Mouse (Mus musculus): ENCODE data around the gene C130026I21Rik. TPM values are rescaled to one million over a fixed set of nuclear protein-coding genes. Genes with fewer than 3 reads are reported as not detected.
"Not testable (repeated sequence)": the region's sequence is repeated elsewhere in the genome, so short reads cannot be mapped to it uniquely, and the experiment has no call there.

Gene C130026I21Rik
- polyA plus RNA-seq, 1 experiment from 2014 or later: 0.35 TPM

DNA sequence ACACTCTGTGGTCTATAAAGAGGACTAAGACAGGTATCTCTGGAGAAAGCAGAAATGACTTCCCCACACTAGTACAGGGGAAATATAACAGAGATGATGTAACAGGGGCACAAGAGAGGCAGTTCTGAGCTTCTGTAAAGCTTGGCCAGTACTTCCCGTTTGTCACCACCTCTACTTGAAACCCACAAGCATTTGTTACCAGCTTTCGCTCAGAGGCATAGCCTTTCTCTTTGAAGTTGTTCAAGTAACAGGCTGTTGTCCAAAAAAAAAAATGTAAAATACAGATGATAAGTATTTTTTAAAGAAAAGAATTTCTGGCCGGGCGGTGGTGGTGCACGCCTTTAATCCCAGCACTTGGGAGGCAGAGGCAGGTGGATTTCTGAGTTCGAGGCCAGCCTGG, 236.8 kb downstream of the C130026I21Rik start:
- not testable (repeated sequence) for H3K4me2 ChIP-seq (ENCODE audit: low read depth, low read length); H3K9ac ChIP-seq (ENCODE audit: low read depth, low read length); H3K9me3 ChIP-seq (ENCODE audit: control insufficient read depth, low read length); H3K4me3 ChIP-seq (ENCODE audit: low read depth, low read length); ATAC-seq (ENCODE audit: low read depth); H3K4me1 ChIP-seq (ENCODE audit: control insufficient read depth, insufficient read depth, low read length); H3K27ac ChIP-seq (replicated peaks; ENCODE audit: low read depth, low read length); H3K27me3 ChIP-seq (replicated peaks; ENCODE audit: control insufficient read depth, insufficient read depth, low read length); DNase-seq (ENCODE audit: low spot score); H3K36me3 ChIP-seq (ENCODE audit: control insufficient read depth, insufficient read depth, low read length)
- WGBS: 95% methylated on average over 5 of the region's 6 CpGs

DNA sequence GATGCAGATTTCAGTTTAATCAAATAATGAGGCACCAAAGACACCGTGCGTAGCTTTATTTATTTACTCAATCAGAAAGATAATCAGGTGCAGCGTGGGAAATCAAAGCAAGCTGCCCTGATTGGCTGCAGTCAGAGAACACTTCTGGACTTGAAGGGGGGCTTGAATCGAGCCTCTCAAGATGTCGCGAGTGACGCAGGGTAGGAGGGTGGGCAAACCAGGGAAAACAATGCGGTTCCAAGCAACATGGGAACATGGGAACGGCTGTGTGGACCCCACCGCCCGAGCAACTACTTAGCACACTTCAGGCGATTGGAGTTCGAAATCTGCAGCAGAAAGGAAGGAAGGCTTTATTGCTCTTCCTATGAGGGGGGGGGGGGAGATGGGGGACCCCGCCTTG, 240.2 kb downstream of the C130026I21Rik start:
- WGBS: 65% methylated on average over 6 of the region's 14 CpGs
- not testable (repeated sequence) for ATAC-seq (ENCODE audit: low read depth); H3K9me3 ChIP-seq (ENCODE audit: control insufficient read depth, low read length); H3K9ac ChIP-seq (ENCODE audit: low read depth, low read length); H3K4me1 ChIP-seq (ENCODE audit: control insufficient read depth, insufficient read depth, low read length); H3K4me3 ChIP-seq (ENCODE audit: low read depth, low read length); H3K27ac ChIP-seq (replicated peaks; ENCODE audit: low read depth, low read length); DNase-seq (ENCODE audit: low spot score); H3K36me3 ChIP-seq (ENCODE audit: control insufficient read depth, insufficient read depth, low read length); H3K4me2 ChIP-seq (ENCODE audit: low read depth, low read length); H3K27me3 ChIP-seq (replicated peaks; ENCODE audit: control insufficient read depth, insufficient read depth, low read length)

DNA sequence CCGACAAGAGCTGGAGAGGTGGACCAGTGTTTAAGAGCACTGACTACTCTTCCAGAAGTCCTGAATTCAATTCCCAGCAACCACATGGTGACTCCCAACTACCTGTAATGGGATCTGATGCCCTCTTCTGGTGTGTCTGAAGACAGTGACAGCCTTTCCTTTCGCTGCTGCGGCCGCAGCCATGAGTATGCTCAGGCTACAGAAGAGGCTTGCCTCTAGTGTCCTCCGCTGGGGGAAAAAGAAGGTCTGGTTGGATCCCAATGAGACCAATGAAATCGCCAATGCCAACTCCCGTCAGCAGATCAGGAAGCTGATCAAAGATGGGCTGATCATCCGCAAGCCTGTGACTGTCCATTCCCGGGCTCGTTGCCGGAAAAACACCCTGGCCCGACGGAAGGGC, 258.4 kb downstream of the C130026I21Rik start:
- not testable (repeated sequence) for H3K4me3 ChIP-seq (ENCODE audit: low read depth, low read length); H3K36me3 ChIP-seq (ENCODE audit: control insufficient read depth, insufficient read depth, low read length); ATAC-seq (ENCODE audit: low read depth); H3K9me3 ChIP-seq (ENCODE audit: control insufficient read depth, low read length); H3K27ac ChIP-seq (replicated peaks; ENCODE audit: low read depth, low read length); H3K4me1 ChIP-seq (ENCODE audit: control insufficient read depth, insufficient read depth, low read length); H3K27me3 ChIP-seq (replicated peaks; ENCODE audit: control insufficient read depth, insufficient read depth, low read length); H3K4me2 ChIP-seq (ENCODE audit: low read depth, low read length); DNase-seq (ENCODE audit: low spot score); H3K9ac ChIP-seq (ENCODE audit: low read depth, low read length)
- 97% methylated on average over 12 of the region's 13 CpGs for WGBS

DNA sequence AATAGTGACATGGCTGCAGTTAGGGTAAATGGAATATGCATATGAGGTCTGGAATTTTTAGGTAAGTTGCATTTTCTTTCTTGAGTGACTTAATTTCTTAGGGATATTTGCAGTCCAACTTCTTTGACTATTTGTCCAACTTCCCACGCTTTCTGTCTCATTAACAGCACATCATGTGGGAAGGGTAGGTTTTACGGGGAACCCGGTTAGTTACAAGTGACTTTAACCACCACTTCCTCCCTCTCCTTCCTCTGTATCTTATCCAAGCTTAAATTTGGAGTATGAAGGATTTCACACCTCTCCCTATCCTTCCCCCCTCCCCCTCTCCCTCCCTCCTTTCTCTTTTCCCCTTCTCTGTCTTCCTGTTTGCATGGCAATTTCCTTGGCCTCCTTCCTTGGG, 259.4 kb downstream of the C130026I21Rik start:
- not testable (repeated sequence) for DNase-seq (ENCODE audit: low spot score); H3K36me3 ChIP-seq (ENCODE audit: control insufficient read depth, insufficient read depth, low read length); H3K4me1 ChIP-seq (ENCODE audit: control insufficient read depth, insufficient read depth, low read length); H3K27me3 ChIP-seq (replicated peaks; ENCODE audit: control insufficient read depth, insufficient read depth, low read length); H3K9me3 ChIP-seq (ENCODE audit: control insufficient read depth, low read length); H3K9ac ChIP-seq (ENCODE audit: low read depth, low read length); H3K4me2 ChIP-seq (ENCODE audit: low read depth, low read length); H3K27ac ChIP-seq (replicated peaks; ENCODE audit: low read depth, low read length); ATAC-seq (ENCODE audit: low read depth); H3K4me3 ChIP-seq (ENCODE audit: low read depth, low read length)
- WGBS: 76% methylated on average over 3 of the region's 3 CpGs

DNA sequence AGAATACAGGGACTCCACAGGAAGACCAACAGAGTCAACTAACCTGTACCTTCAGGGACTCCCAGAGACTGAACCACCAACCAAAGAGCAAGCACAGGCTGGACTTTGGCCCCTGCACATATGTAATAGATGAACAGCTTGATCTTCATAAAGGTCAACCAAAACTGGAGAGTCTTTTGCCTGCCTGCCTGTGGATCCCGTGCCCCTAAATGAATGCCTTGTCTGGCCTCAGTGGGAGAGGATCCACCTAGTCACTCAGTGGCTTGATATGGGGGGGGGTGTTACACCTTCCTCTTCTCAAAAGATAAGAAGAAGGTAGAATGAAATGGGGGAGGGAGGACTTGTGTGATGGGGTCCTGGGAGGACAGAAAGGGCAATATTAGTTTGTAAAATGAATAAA, 262.6 kb downstream of the C130026I21Rik start:
- H3K36me3 ChIP-seq (ENCODE audit: control insufficient read depth, insufficient read depth, low read length); H3K4me1 ChIP-seq (ENCODE audit: control insufficient read depth, insufficient read depth, low read length); DNase-seq (ENCODE audit: low spot score); H3K9me3 ChIP-seq (ENCODE audit: control insufficient read depth, low read length); H3K4me2 ChIP-seq (ENCODE audit: low read depth, low read length); H3K27ac ChIP-seq (replicated peaks; ENCODE audit: low read depth, low read length); H3K27me3 ChIP-seq (replicated peaks; ENCODE audit: control insufficient read depth, insufficient read depth, low read length); ATAC-seq (ENCODE audit: low read depth); H3K9ac ChIP-seq (ENCODE audit: low read depth, low read length); H3K4me3 ChIP-seq (ENCODE audit: low read depth, low read length): not testable (repeated sequence)
- WGBS: 62% methylated on average over 1 of the region's 1 CpGs

DNA sequence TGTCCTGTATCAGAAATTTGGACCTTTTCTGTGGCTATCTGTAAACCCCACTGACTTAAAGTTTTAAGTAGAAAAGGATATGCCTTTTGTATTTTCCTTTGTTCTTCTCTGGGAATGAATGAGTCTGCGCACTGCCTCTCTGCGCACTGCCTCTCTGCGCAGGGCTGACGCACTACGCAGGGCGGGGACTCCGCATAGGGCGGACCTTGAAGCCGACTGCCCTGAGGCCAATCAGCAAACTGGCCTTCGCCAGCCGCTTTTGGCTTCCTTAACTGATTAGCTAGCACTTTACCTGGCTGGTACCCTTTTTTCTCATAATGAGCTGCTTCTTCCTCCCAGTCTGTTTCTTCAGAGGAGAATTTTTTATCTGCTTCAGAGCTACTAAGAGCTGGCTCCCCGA, 271.1 kb downstream of the C130026I21Rik start:
- H3K9ac ChIP-seq (ENCODE audit: low read depth, low read length); H3K27me3 ChIP-seq (replicated peaks; ENCODE audit: control insufficient read depth, insufficient read depth, low read length); H3K4me3 ChIP-seq (ENCODE audit: low read depth, low read length); DNase-seq (ENCODE audit: low spot score); H3K4me1 ChIP-seq (ENCODE audit: control insufficient read depth, insufficient read depth, low read length); H3K36me3 ChIP-seq (ENCODE audit: control insufficient read depth, insufficient read depth, low read length); H3K9me3 ChIP-seq (ENCODE audit: control insufficient read depth, low read length); H3K4me2 ChIP-seq (ENCODE audit: low read depth, low read length); ATAC-seq (ENCODE audit: low read depth); H3K27ac ChIP-seq (replicated peaks; ENCODE audit: low read depth, low read length): not testable (repeated sequence)
- WGBS: 98% methylated on average over 4 of the region's 12 CpGs

DNA sequence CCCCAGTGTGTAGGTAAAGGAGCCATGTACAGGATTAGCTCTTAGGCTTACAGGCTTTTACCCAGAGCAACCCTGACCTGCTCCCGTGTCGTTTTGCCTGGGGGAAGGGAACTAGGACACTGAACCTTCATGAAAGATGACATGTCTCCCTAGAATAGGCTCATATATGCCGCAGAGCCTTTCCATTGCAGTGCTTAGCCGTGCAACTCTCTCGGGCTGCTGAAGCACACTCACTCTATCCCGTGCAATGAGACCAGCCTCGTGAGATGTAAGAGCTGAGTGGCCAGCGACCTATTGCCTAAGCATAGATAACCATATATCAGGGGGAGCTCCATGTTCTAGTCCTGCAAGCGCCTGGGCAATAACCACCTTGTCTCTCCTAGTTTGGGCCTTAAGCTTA, 274.1 kb downstream of the C130026I21Rik start:
- not testable (repeated sequence) for H3K4me1 ChIP-seq (ENCODE audit: control insufficient read depth, insufficient read depth, low read length); H3K4me3 ChIP-seq (ENCODE audit: low read depth, low read length); H3K36me3 ChIP-seq (ENCODE audit: control insufficient read depth, insufficient read depth, low read length); DNase-seq (ENCODE audit: low spot score); H3K27ac ChIP-seq (replicated peaks; ENCODE audit: low read depth, low read length); H3K27me3 ChIP-seq (replicated peaks; ENCODE audit: control insufficient read depth, insufficient read depth, low read length); H3K4me2 ChIP-seq (ENCODE audit: low read depth, low read length); H3K9me3 ChIP-seq (ENCODE audit: control insufficient read depth, low read length); H3K9ac ChIP-seq (ENCODE audit: low read depth, low read length); ATAC-seq (ENCODE audit: low read depth)
- WGBS: 83% methylated on average over 5 of the region's 9 CpGs

DNA sequence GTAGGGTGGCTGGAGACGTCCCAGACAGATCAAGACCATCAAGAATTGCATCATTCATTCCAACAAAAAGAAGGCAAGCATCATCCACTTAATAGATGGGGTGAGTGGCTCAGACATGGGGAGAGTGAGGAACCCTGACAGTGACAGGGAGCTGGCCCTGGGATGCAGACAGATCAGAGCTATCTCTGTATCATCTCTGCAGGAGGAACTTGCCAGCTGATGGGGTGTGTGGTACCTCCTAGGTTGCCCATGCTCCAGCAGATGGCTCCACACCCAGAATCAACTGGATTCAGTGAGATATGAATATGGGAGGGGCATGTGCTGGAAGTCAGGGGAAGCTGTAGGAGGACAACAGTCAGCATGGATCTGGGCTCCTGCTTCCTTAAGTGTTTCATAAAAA, 275.9 kb downstream of the C130026I21Rik start:
- ATAC-seq (ENCODE audit: low read depth); H3K36me3 ChIP-seq (ENCODE audit: control insufficient read depth, insufficient read depth, low read length); H3K4me2 ChIP-seq (ENCODE audit: low read depth, low read length); H3K4me3 ChIP-seq (ENCODE audit: low read depth, low read length); H3K9me3 ChIP-seq (ENCODE audit: control insufficient read depth, low read length); H3K27ac ChIP-seq (replicated peaks; ENCODE audit: low read depth, low read length); H3K27me3 ChIP-seq (replicated peaks; ENCODE audit: control insufficient read depth, insufficient read depth, low read length); H3K4me1 ChIP-seq (ENCODE audit: control insufficient read depth, insufficient read depth, low read length); H3K9ac ChIP-seq (ENCODE audit: low read depth, low read length); DNase-seq (ENCODE audit: low spot score): not testable (repeated sequence)
- no CpG with 5 or more reads among the region's 1 CpGs for WGBS

DNA sequence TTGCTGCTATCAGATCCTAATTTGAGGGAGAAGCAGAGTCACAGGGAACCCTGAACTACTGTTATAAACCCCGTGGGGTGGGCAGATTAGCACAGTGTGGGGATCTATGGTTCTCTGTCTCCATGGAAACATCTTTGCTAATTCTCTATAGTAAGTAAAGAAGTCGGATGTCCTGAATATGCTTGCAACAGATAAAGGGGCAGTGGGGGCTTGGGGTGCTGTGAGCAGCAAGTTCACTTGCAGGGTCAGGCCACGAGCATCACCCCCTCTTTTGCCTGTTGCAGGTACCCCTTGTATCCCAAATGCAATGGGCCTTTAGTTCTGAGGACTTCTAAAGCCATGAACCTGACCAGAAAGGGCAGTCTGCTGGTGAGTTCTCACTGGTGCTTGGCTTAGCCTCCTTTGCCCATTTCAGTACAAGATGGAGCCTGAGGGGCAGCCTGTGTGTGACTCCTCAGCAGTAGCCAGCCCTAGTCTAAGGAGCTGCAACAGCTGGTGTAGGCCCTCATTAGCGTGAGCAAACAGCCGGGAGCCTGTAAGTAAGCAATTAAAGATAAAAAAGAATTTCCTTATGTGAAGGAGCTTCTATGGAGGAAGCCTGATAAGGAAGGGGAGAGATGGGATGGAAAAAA, 276.6 kb downstream of the C130026I21Rik start:
- not testable (repeated sequence) for H3K9ac ChIP-seq (ENCODE audit: low read depth, low read length); H3K4me1 ChIP-seq (ENCODE audit: control insufficient read depth, insufficient read depth, low read length); H3K9me3 ChIP-seq (ENCODE audit: control insufficient read depth, low read length); DNase-seq (ENCODE audit: low spot score); H3K27me3 ChIP-seq (replicated peaks; ENCODE audit: control insufficient read depth, insufficient read depth, low read length); ATAC-seq (ENCODE audit: low read depth); H3K36me3 ChIP-seq (ENCODE audit: control insufficient read depth, insufficient read depth, low read length); H3K27ac ChIP-seq (replicated peaks; ENCODE audit: low read depth, low read length); H3K4me2 ChIP-seq (ENCODE audit: low read depth, low read length); H3K4me3 ChIP-seq (ENCODE audit: low read depth, low read length)
- 40% methylated on average over 1 of the region's 5 CpGs for WGBS
